Mouse (Mus musculus) CH12.LX (cell line): ENCODE results near the gene Snx14. TPM values are rescaled to one million over a fixed set of nuclear protein-coding genes. Genes with fewer than 3 reads are reported as not detected.

Source experiments
- DNase-seq: peaks from one replicate; pipeline ENCODE4 v3.0.0-alpha.2; 2013; ENCODE audit errors: extremely low read depth
- H3K27ac ChIP-seq: 2 replicates; pipeline ENCODE4 v1.5.1; 2012; ENCODE audit warnings: low read depth, mild to moderate bottlenecking, control low read depth, moderate library complexity; ENCODE audit not compliant: insufficient read depth
- H3K27me3 ChIP-seq: replicated peaks from 2 replicates; pipeline ENCODE3; 2012; ENCODE audit warnings: inconsistent platforms
- H3K36me3 ChIP-seq, 2 experiments: replicated peaks in 1 of 2; 2 replicates each; pipeline versions ENCODE3 to v1.6.1; 2012; ENCODE audit warnings: inconsistent platforms in 1 of 2, low read length in 1 of 2, mild to moderate bottlenecking in 1 of 2, mixed read lengths in 1 of 2, moderate library complexity in 1 of 2; ENCODE audit not compliant: control insufficient read depth in 1 of 2, insufficient read depth in 1 of 2
- H3K4me1 ChIP-seq, 2 experiments: 2 replicates each; pipeline ENCODE4 v1.6.1; 2012; ENCODE audit warnings: inconsistent platforms in 1 of 2, moderate library complexity in 1 of 2; ENCODE audit not compliant: insufficient read depth in 2 of 2, control insufficient read depth in 1 of 2
- H3K4me2 ChIP-seq: 2 replicates; pipeline ENCODE4 v1.6.1; 2012; ENCODE audit warnings: low read depth, mild to moderate bottlenecking, control low read depth; ENCODE audit not compliant: poor library complexity, insufficient read depth, severe bottlenecking
- H3K4me3 ChIP-seq, 3 experiments: fragments of 150-350 bp in 1 of 3; sonication (generic) in 1 of 3; replicated peaks in 1 of 3; 2 replicates each; pipeline versions ENCODE3 to v1.5.1; 2011 to 2012; ENCODE audit warnings: low read depth in 2 of 3, low read length in 2 of 3, mild to moderate bottlenecking in 2 of 3, moderate library complexity in 2 of 3, control low read depth in 1 of 3, improper control_type of control experiment in 1 of 3, inconsistent platforms in 1 of 3, mixed read lengths in 1 of 3; ENCODE audit not compliant: poor library complexity in 1 of 3
- H3K79me2 ChIP-seq: replicated peaks from 2 replicates; pipeline ENCODE4 v1.6.1; 2012; ENCODE audit warnings: mild to moderate bottlenecking, moderate library complexity; ENCODE audit not compliant: control insufficient read depth, poor library complexity, insufficient read depth, severe bottlenecking; ENCODE audit errors: extremely low read depth
- H3K9ac ChIP-seq: 2 replicates; pipeline ENCODE4 v1.6.1; 2012; ENCODE audit warnings: low read depth, mild to moderate bottlenecking, control low read depth, moderate library complexity; ENCODE audit not compliant: insufficient read depth
- H3K9me3 ChIP-seq: replicated peaks from 2 replicates; pipeline ENCODE3; 2012; ENCODE audit warnings: low read length, inconsistent platforms, mixed read lengths
- BHLHE40 ChIP-seq: IDR thresholded peaks from 2 replicates; pipeline ENCODE4 v1.6.1; 2011; ENCODE audit warnings: mild to moderate bottlenecking, low read depth, low read length, improper control_type of control experiment
- CHD1 ChIP-seq: IDR thresholded peaks from 2 replicates; pipeline ENCODE4 v1.6.1; 2012; ENCODE audit warnings: low read depth, low read length, improper control_type of control experiment, inconsistent platforms
- CHD2 ChIP-seq: IDR thresholded peaks from 2 replicates; pipeline ENCODE4 v1.6.1; 2011; ENCODE audit warnings: low read length, improper control_type of control experiment
- CTCF ChIP-seq, 2 experiments: IDR thresholded peaks in 1 of 2; conservative IDR thresholded peaks in 1 of 2; 2 replicates each; pipeline ENCODE4 v1.5.1; 2011 to 2012; ENCODE audit warnings: low read depth in 2 of 2, low read length in 2 of 2, improper control_type of control experiment in 1 of 2, inconsistent platforms in 1 of 2, mild to moderate bottlenecking in 1 of 2, moderate library complexity in 1 of 2
- E2F4 ChIP-seq: IDR thresholded peaks from 2 replicates; pipeline ENCODE4 v1.6.1; 2011; ENCODE audit warnings: low read depth, low read length, improper control_type of control experiment; ENCODE audit not compliant: insufficient replicate concordance
- ELF1 ChIP-seq: IDR thresholded peaks from 2 replicates; pipeline ENCODE4 v1.6.1; 2014; ENCODE audit warnings: low read depth, mild to moderate bottlenecking, inconsistent platforms, low read length, improper control_type of control experiment
- GABPA ChIP-seq: IDR thresholded peaks from 2 replicates; pipeline ENCODE4 v1.6.1; 2012; ENCODE audit warnings: low read depth, low read length, improper control_type of control experiment, inconsistent platforms; ENCODE audit not compliant: insufficient replicate concordance
- JUN ChIP-seq: IDR thresholded peaks from 2 replicates; pipeline ENCODE4 v1.6.1; 2011; ENCODE audit warnings: low read depth, mild to moderate bottlenecking, low read length, improper control_type of control experiment, moderate library complexity; ENCODE audit not compliant: insufficient read depth
- MEF2A ChIP-seq: IDR thresholded peaks from 2 replicates; pipeline ENCODE4 v1.6.1; 2014; ENCODE audit warnings: low read depth, mild to moderate bottlenecking, inconsistent platforms, low read length, improper control_type of control experiment, borderline replicate concordance
- NRF1 ChIP-seq: IDR thresholded peaks from 2 replicates; pipeline ENCODE4 v1.6.1; 2014; ENCODE audit warnings: low read depth, mild to moderate bottlenecking, inconsistent platforms, low read length, improper control_type of control experiment, moderate library complexity
- POLR2AphosphoS2 ChIP-seq: IDR thresholded peaks from 2 replicates; pipeline ENCODE4 v1.6.1; 2011; ENCODE audit warnings: low read depth, low read length, improper control_type of control experiment
- RAD21 ChIP-seq: IDR thresholded peaks from 2 replicates; pipeline ENCODE4 v1.6.1; 2011; ENCODE audit warnings: low read depth, mild to moderate bottlenecking, low read length, improper control_type of control experiment, moderate library complexity
- SMC3 ChIP-seq: IDR thresholded peaks from 2 replicates; pipeline ENCODE4 v1.6.1; 2011; ENCODE audit warnings: low read depth, low read length, improper control_type of control experiment
- TBP ChIP-seq: conservative IDR thresholded peaks from 2 replicates; pipeline ENCODE4 v1.6.1; 2011; ENCODE audit warnings: low read depth, low read length, improper control_type of control experiment
- TCF12 ChIP-seq: IDR thresholded peaks from 2 replicates; pipeline ENCODE4 v1.6.1; 2014; ENCODE audit warnings: low read depth, mild to moderate bottlenecking, inconsistent platforms, low read length, improper control_type of control experiment
- UBTF ChIP-seq: IDR thresholded peaks from 2 replicates; pipeline ENCODE4 v1.6.1; 2012; ENCODE audit warnings: low read depth, mild to moderate bottlenecking, inconsistent platforms, low read length, improper control_type of control experiment, moderate library complexity
- ZKSCAN1 ChIP-seq: IDR thresholded peaks from 2 replicates; pipeline ENCODE4 v1.6.1; 2012; ENCODE audit warnings: low read depth, inconsistent platforms, low read length, improper control_type of control experiment, borderline replicate concordance
- dilution Hi-C: fragments of 300-500 bp; cut with MboI; formaldehyde crosslinking; loops from 2 replicates; pipeline ENCODE4 v1.14.3; 2020; ENCODE audit warnings: low sequenced_read_pairs; ENCODE audit not compliant: extremely low pct_unique_long_range_greater_than_20kb, extremely low pct_ligation_motif_present
- in situ Hi-C: fragments of 300-500 bp; cut with MboI; formaldehyde crosslinking; loops from 3 replicates; pipeline ENCODE4 v1.14.3; 2019; ENCODE audit warnings: low sequenced_read_pairs, low pct_ligation_motif_present, low pct_unique_long_range_greater_than_20kb, mixed read lengths
- polyA plus RNA-seq: library from polyadenylated mRNA; unstranded; fragments of >175 nt; gene quantifications from 2 replicates; pipeline ENCODE4 v1.2.1, GENCODE M21; 2012; ENCODE audit warnings: low read depth; ENCODE audit not compliant: insufficient read length
- total RNA-seq, 2 experiments: library from RNA; depleted of rRNA; stranded (reverse); fragments of 300-350 nt in 1 of 2; fragments of >200 nt in 1 of 2; gene quantifications; 2 replicates each; pipeline ENCODE4 v1.2.3; 2012 to 2014

Snx14 gene
- total and polyA plus RNA-seq, 3 experiments, result 8.7 to 17.4 (median 10.6) TPM

- no peak for DNase-seq
- Histone ChIP-seq H3K4me3 (no peak overlapping the region), H3K4me1 (no peaks in the 10 kb centered on the region), H3K27me3 (no peaks in the 10 kb centered on the region), H3K9ac (no peak overlapping the region), H3K36me3 (peaks cover 16 to 53% of the 10 kb centered on the region in 2 experiments), H3K79me2 (no peaks in the 10 kb centered on the region), H3K9me3 (no peaks in the 10 kb centered on the region), H3K27ac (no peak overlapping the region), H3K4me2 (no peak overlapping the region)
- dilution Hi-C loops, result no loop called here
- TF ChIP-seq CHD1, result no peak
- no peak for TF ChIP-seq ZKSCAN1
- no peak for TF ChIP-seq TCF12
- TF ChIP-seq POLR2AphosphoS2, result no peak
- no peak for TF ChIP-seq UBTF
- TF ChIP-seq CHD2, result no peak
- TF ChIP-seq ELF1, result no peak
- TF ChIP-seq JUN, result no peak
- no peak for TF ChIP-seq BHLHE40
- TF ChIP-seq RAD21, result no peak
- TF ChIP-seq E2F4, result no peak
- no peak for TF ChIP-seq MEF2A
- no peak for TF ChIP-seq CTCF (conservative IDR thresholded peaks at IDR 0.05 in 1 of 2, IDR thresholded peaks at IDR 0.05 in 1 of 2; ENCODE audit: low read depth in 2 of 2, low read length in 2 of 2)
- no peak for TF ChIP-seq TBP
- in situ Hi-C loops, result no loop called here
These were observed 59.7 kb downstream of the Snx14 start for GRCm38 (mm10) chr9:88379057-88379456.

- TF ChIP-seq CHD1, result no peak
- TF ChIP-seq NRF1, result no peak
- TF ChIP-seq GABPA, result no peak
- TF ChIP-seq JUN, result no peak
- TF ChIP-seq SMC3, result no peak
- H3K4me2 ChIP-seq, result no peak overlapping the region
These were observed 61.3 kb downstream of the Snx14 start for GRCm38 (mm10) chr9:88377483-88377882.

More at GRCm38 (mm10) chr9:88377483-88377882, 61.3 kb downstream of the Snx14 start:
- no peaks in the 10 kb centered on the region for H3K27me3 ChIP-seq
- no peak for DNase-seq
- dilution Hi-C loops, result no loop called here
- H3K4me3 ChIP-seq, result no peak overlapping the region
- no peak overlapping the region for H3K27ac ChIP-seq
- in situ Hi-C loops, result no loop called here
- no peaks in the 10 kb centered on the region for H3K79me2 ChIP-seq
- no peak overlapping the region for H3K9ac ChIP-seq
- H3K36me3 ChIP-seq, result peaks cover 15 to 45% of the 10 kb centered on the region in 2 experiments
- H3K4me1 ChIP-seq, result no peaks in the 10 kb centered on the region
- no peaks in the 10 kb centered on the region for H3K9me3 ChIP-seq
